Mouse (Mus musculus) cerebellum, adult 2 months (tissue): ENCODE results near the gene Rap2a. TPM values are rescaled to one million over a fixed set of nuclear protein-coding genes. Genes with fewer than 3 reads are reported as not detected.

ENCODE experiments used
- DNase-seq, 2 experiments: peaks; one replicate each; pipeline ENCODE4 v3.0.0; 2021
- H3K27ac ChIP-seq: fragments of 200-500 bp; 2 replicates; pipeline ENCODE4 v1.5.1; 2012; ENCODE audit warnings: low read length, control low read depth, inconsistent platforms; ENCODE audit not compliant: insufficient read depth
- H3K27me3 ChIP-seq: fragments of 200-500 bp; 2 replicates; pipeline ENCODE4 v1.6.1; 2012; ENCODE audit warnings: inconsistent platforms, mild to moderate bottlenecking, low read length, moderate library complexity; ENCODE audit not compliant: control insufficient read depth, insufficient read depth
- H3K4me1 ChIP-seq: fragments of 200-500 bp; 2 replicates; pipeline ENCODE4 v1.6.1; 2011; ENCODE audit warnings: low read length; ENCODE audit not compliant: control insufficient read depth, insufficient read depth
- H3K4me3 ChIP-seq: fragments of 200-500 bp; replicated peaks from 2 replicates; pipeline ENCODE3; 2011; ENCODE audit warnings: mild to moderate bottlenecking, low read depth, low read length, control low read depth; ENCODE audit not compliant: insufficient read depth
- CTCF ChIP-seq: fragments of 200-500 bp; IDR thresholded peaks from 2 replicates; pipeline ENCODE4 v1.5.1; 2011; ENCODE audit warnings: low read depth, mild to moderate bottlenecking, control low read depth, low read length, moderate library complexity, borderline replicate concordance; ENCODE audit not compliant: insufficient read depth
- POLR2A ChIP-seq: fragments of 200-500 bp; IDR thresholded peaks from 2 replicates; pipeline ENCODE4 v1.6.1; 2011; ENCODE audit warnings: low read length, control low read depth, borderline replicate concordance; ENCODE audit not compliant: insufficient read depth
- WGBS: fragments of 180-500 bp; shearing (Covaris S2); methylation state at CpG from one replicate; pipeline ENCODE4 v1.1.7; 2018; 5-methylcytosine and 5-hydroxymethylcytosine counted together
- polyA plus RNA-seq: library from polyadenylated mRNA; depleted of rRNA; stranded (reverse); fragments of >200 nt; gene quantifications from 2 replicates; pipeline ENCODE4 v1.2.3, GENCODE M21; 2012; rRNA removed

Gene Rap2a
- 38.1 and 39.3 TPM in 2 replicates for polyA plus RNA-seq

- TF ChIP-seq CTCF = no peak
- TF ChIP-seq POLR2A = peak; percentile 92
- peaks cover 12% of the 10 kb centered on the region; the same call in 1 of the 2 replicates for H3K4me1 ChIP-seq
- H3K27ac ChIP-seq = peak within 1 kb of the TSS; percentile 99
- WGBS = under 1% methylated on average over 78 of the region's 78 CpGs
- DNase-seq = peak; percentile 99
- peak within 1 kb of the TSS; percentile 91 for H3K4me3 ChIP-seq
- H3K27me3 ChIP-seq = no peaks in the 10 kb centered on the region
Observed at GRCm38 (mm10) chr14:120477982-120478568, at the start of gene Rap2a. Gene Rap2a, plus strand, starts transcription at chr14:120478444.

- DNase-seq = no peak
- 30% methylated on average over 5 of the region's 5 CpGs for WGBS
- Histone ChIP-seq H3K27ac (no peak overlapping the region), H3K4me1 (no peaks in the 10 kb centered on the region; the same call in 1 of the 2 replicates), H3K27me3 (no peaks in the 10 kb centered on the region), H3K4me3 (no peak overlapping the region)
- TF ChIP-seq CTCF (no peak), POLR2A (no peak)
Observed at GRCm38 (mm10) chr14:120428497-120428896, 49.7 kb upstream of the Rap2a start.

DNA sequence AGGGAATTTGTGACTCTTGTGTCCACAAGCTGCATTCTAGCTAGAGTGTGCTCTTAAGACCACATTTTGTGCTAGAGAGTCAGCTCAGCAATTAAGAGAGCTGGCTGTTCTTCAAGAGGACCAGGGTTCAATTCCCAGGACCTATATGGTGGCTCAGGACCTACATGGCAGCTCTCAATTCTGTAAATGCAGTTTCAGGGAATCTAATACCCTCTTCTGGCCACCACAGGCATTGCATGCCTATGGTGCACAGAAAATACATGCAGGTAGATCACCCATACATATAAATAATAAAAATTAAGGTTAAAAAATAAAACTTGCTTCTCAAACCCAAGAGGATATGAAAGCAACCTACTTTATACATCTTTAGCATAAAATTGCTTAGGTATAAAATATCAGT lies 45.5 kb upstream of the Rap2a start:
- Histone ChIP-seq H3K27me3 (no peaks in the 10 kb centered on the region), H3K4me3 (no peak overlapping the region)
- no peak for DNase-seq

GRCm38 (mm10) chr14:120433931-120434398 lies 44.3 kb upstream of the Rap2a start:
- Histone ChIP-seq H3K4me1 (peaks cover 6% of the 10 kb centered on the region), H3K4me3 (no peak overlapping the region), H3K27ac (peak overlapping the region; percentile 50), H3K27me3 (no peaks in the 10 kb centered on the region)
- DNase-seq = peak in 1 of 2 experiments; percentile 15
- WGBS = 28% methylated on average over 8 of the region's 8 CpGs
- no peak for TF ChIP-seq POLR2A
- no peak for TF ChIP-seq CTCF

More for the DNA sequence above, 45.5 kb upstream of the Rap2a start:
- TF ChIP-seq POLR2A (no peak), CTCF (no peak)
- H3K4me1 ChIP-seq = peaks cover 6% of the 10 kb centered on the region
- H3K27ac ChIP-seq = no peak overlapping the region

GRCm38 (mm10) chr14:120434831-120435230 lies 43.4 kb upstream of the Rap2a start:
- Histone ChIP-seq H3K4me3 (no peak overlapping the region), H3K27me3 (no peaks in the 10 kb centered on the region), H3K4me1 (peaks cover 6% of the 10 kb centered on the region), H3K27ac (no peak overlapping the region)
- TF ChIP-seq POLR2A (no peak), CTCF (no peak)
- WGBS = 85% methylated on average over 1 of the region's 1 CpGs
- DNase-seq = no peak

GRCm38 (mm10) chr14:120440716-120441115 lies 37.5 kb upstream of the Rap2a start:
- no peak for DNase-seq
- H3K4me3 ChIP-seq = no peak overlapping the region
- no peak overlapping the region for H3K27ac ChIP-seq
- TF ChIP-seq POLR2A (no peak), CTCF (no peak)
- no peaks in the 10 kb centered on the region for H3K27me3 ChIP-seq
- no peaks in the 10 kb centered on the region for H3K4me1 ChIP-seq

GRCm38 (mm10) chr14:120441256-120441655 lies 37.0 kb upstream of the Rap2a start:
- DNase-seq = no peak
- Histone ChIP-seq H3K27me3 (no peaks in the 10 kb centered on the region), H3K27ac (no peak overlapping the region), H3K4me3 (no peak overlapping the region), H3K4me1 (no peaks in the 10 kb centered on the region)
- TF ChIP-seq CTCF (no peak), POLR2A (no peak)
- WGBS = 42% methylated on average over 4 of the region's 4 CpGs

GRCm38 (mm10) chr14:120441836-120442235 lies 36.4 kb upstream of the Rap2a start:
- H3K4me1 ChIP-seq = no peaks in the 10 kb centered on the region
- H3K27ac ChIP-seq = no peak overlapping the region
- WGBS = 83% methylated on average over 13 of the region's 13 CpGs

More at GRCm38 (mm10) chr14:120441836-120442235, 36.4 kb upstream of the Rap2a start:
- no peak for DNase-seq
- no peaks in the 10 kb centered on the region for H3K27me3 ChIP-seq
- no peak for TF ChIP-seq POLR2A
- no peak for TF ChIP-seq CTCF
- H3K4me3 ChIP-seq = no peak overlapping the region
